Mouse (Mus musculus): Measurements from ENCODE around the gene Rassf1.
"Not testable (repeated sequence)": the region's sequence is repeated elsewhere in the genome, so short reads cannot be mapped to it uniquely, and the experiment has no call there.

DNA sequence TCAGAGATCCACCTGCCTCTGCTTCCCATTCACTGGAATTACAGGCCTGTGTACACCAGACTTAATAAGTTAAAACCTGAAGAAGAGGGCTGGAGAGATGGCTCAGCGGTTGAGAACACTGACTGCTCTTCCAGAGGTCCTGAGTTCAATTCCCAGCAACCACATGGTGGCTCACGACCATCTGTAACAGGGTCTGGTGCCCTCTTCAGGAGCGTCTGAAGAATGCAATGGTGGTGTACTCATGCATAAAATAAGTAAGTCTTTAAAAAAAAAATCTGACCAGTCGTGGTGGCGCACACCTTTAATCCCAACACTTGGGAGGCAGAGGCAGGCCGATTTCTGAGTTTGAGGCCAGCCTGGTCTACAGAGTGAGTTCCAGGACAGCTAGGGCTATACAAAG is 22.4 kb downstream of the Rassf1 start:
- TF ChIP-seq POLR2A, CTCF (IDR thresholded peaks at IDR 0.05; ENCODE audit: extremely low read depth, insufficient read depth, low read length): not testable (repeated sequence)

All from cortical plate, adult 2 months (tissue).